Comparison of ENCODE assay signal across 8 mouse cellular contexts in genomic region chr13:63563781-63564625, GRCm38 (mm10). TPM values are rescaled to one million over a fixed set of nuclear protein-coding genes. Genes with fewer than 3 reads are reported as not detected.
A peak's percentile ranks its signal among the peaks of the same experiment; 100 is the strongest.
DNase-seq lines count a peak whose midpoint lies in the region; ATAC-seq lines count a peak whose summit lies in the region.

No protein-coding gene starts in this region.

- no peaks in the 10 kb centered on the region for H3K9me3 ChIP-seq in liver, embryonic 16.5 days (replicated peaks; ENCODE audit: control insufficient read depth, low read length)
- H3K9me3 ChIP-seq in neural tube, embryonic 12.5 days = no peaks in the 10 kb centered on the region

- peak overlapping the region; percentile 86 for H3K4me3 ChIP-seq in liver, embryonic 16.5 days (ENCODE audit: low read depth, low read length)
- H3K4me3 ChIP-seq in neural tube, embryonic 12.5 days = peak overlapping the region; percentile 99

- H3K4me1 ChIP-seq in liver, embryonic 16.5 days (ENCODE audit: control insufficient read depth, low read depth, low read length) = peaks cover 31% of the 10 kb centered on the region
- peaks cover 38% of the 10 kb centered on the region for H3K4me1 ChIP-seq in neural tube, embryonic 12.5 days

- peak overlapping the region; percentile 83 for H3K27ac ChIP-seq in liver, embryonic 16.5 days (ENCODE audit: low read length)
- peak overlapping the region; percentile 99 for H3K27ac ChIP-seq in neural tube, embryonic 12.5 days

- WGBS in liver, embryonic 16.5 days (ENCODE audit: insufficient replicate concordance) = under 1% methylated on average over 51 of the region's 51 CpGs
- WGBS in neural tube, embryonic 12.5 days = under 1% methylated on average over 51 of the region's 51 CpGs

- peak overlapping the region; percentile 97 for H3K4me2 ChIP-seq in liver, embryonic 16.5 days (ENCODE audit: low read depth, low read length)
- H3K4me2 ChIP-seq in neural tube, embryonic 12.5 days (replicated peaks) = peak overlapping the region; percentile 90

- peak overlapping the region; percentile 80 for H3K9ac ChIP-seq in liver, embryonic 16.5 days (ENCODE audit: low read depth, low read length)
- H3K9ac ChIP-seq in neural tube, embryonic 12.5 days = peak overlapping the region; percentile 100

- peaks cover 4% of the 10 kb centered on the region for H3K27me3 ChIP-seq in liver, embryonic 16.5 days (ENCODE audit: control insufficient read depth, insufficient read depth, low read depth, low read length)
- H3K27me3 ChIP-seq in neural tube, embryonic 12.5 days (replicated peaks) = no peaks in the 10 kb centered on the region

- ATAC-seq in common myeloid progenitor, adult 5-6 weeks (replicated peaks; ENCODE audit: low read depth, poor library complexity, severe bottlenecking) = peak; percentile 6; the same call in 1 of the 2 replicates
- peak; percentile 13; the same call in 1 of the 2 replicates for ATAC-seq in granulocyte monocyte progenitor cell, adult 5-6 weeks (replicated peaks; ENCODE audit: poor library complexity, severe bottlenecking)
- no peak for ATAC-seq in liver, embryonic 16.5 days (ENCODE audit: low read depth)
- ATAC-seq in neural tube, embryonic 12.5 days (ENCODE audit: low FRiP score, low read depth) = 0 out of 2 replicates have a peak, but pooled peaks have one; percentile 6

- H3K36me3 ChIP-seq in liver, embryonic 16.5 days (ENCODE audit: control insufficient read depth, insufficient read depth) = no peaks in the 10 kb centered on the region; the same call in 1 of the 2 replicates
- H3K36me3 ChIP-seq in neural tube, embryonic 12.5 days = no peaks in the 10 kb centered on the region

- DNase-seq in left cerebral cortex, adult 18-20 months (ENCODE audit: low spot score in 2 of 2) = peak; percentile 41 to 51
- DNase-seq in left cerebral cortex, adult 11 months (ENCODE audit: low spot score) = no peak
- peak; percentile 64 for DNase-seq in kidney, adult 11 months
- peak; percentile 46 to 60 for DNase-seq in thymus, adult 18-20 months

RNA-seq across cellular contexts. Expression of gene Ptch1, which starts 9.4 kb away (rescaled TPM):
- 10 to 100 TPM; 49.4 to 55.7 TPM for total RNA-seq in left cerebral cortex, adult 18-20 months (2021)
- total RNA-seq in common myeloid progenitor, adult 5-6 weeks (2017) = 11.9 and 13.8 TPM in 2 replicates
- 9.1 and 14.0 TPM in 2 replicates for total RNA-seq in granulocyte monocyte progenitor cell, adult 5-6 weeks (2014; fragmentation: Nextera tagmentation)
- total RNA-seq in granulocyte monocyte progenitor cell, adult 5-6 weeks (2017) = 6.6 and 7.7 TPM in 2 replicates
- polyA plus RNA-seq in liver, embryonic 16.5 days (2015; fragmentation: Nextera tagmentation; extraction: Ambion mirVana) = 2.9 and 3.1 TPM in 2 replicates
- polyA plus RNA-seq in neural tube, embryonic 12.5 days (2016; fragmentation: Nextera tagmentation; extraction: Ambion mirVana) = 22.6 and 23.9 TPM in 2 replicates
